Mouse (Mus musculus) midbrain, embryonic 13.5 days (tissue): ENCODE results near the gene Ifitm3. TPM values are rescaled to one million over a fixed set of nuclear protein-coding genes. Genes with fewer than 3 reads are reported as not detected.
"Not testable (repeated sequence)": the region's sequence is repeated elsewhere in the genome, so short reads cannot be mapped to it uniquely, and the experiment has no call there.

Experiments used
- ATAC-seq: fragments of 200-750 bp; cut with Nextera tagmentation; 2 replicates; pipeline ENCODE4 v1.8.0; 2017; ENCODE audit warnings: mild to moderate bottlenecking, moderate TSS enrichment, moderate library complexity
- H3K27ac ChIP-seq: fragments of 300-500 bp; sonication (generic); 2 replicates; pipeline ENCODE4 v1.5.1; 2015; ENCODE audit warnings: inconsistent platforms, mild to moderate bottlenecking, moderate library complexity
- H3K27me3 ChIP-seq: fragments of 300-500 bp; sonication (generic); 2 replicates; pipeline ENCODE4 v1.6.1; 2015; ENCODE audit warnings: mild to moderate bottlenecking, inconsistent platforms
- H3K36me3 ChIP-seq: fragments of 300-500 bp; sonication (generic); 2 replicates; pipeline ENCODE4 v1.6.1; 2015; ENCODE audit warnings: mild to moderate bottlenecking, inconsistent platforms
- H3K4me1 ChIP-seq: fragments of 300-500 bp; sonication (generic); replicated peaks from 2 replicates; pipeline ENCODE4 v1.6.1; 2015; ENCODE audit warnings: inconsistent platforms
- H3K4me2 ChIP-seq: fragments of 300-500 bp; sonication (generic); replicated peaks from 2 replicates; pipeline ENCODE4 v1.6.1; 2015; ENCODE audit warnings: moderate library complexity, mild to moderate bottlenecking, inconsistent platforms
- H3K4me3 ChIP-seq: fragments of 300-500 bp; sonication (generic); replicated peaks from 2 replicates; pipeline ENCODE4 v1.5.1; 2015; ENCODE audit warnings: mild to moderate bottlenecking, inconsistent platforms
- H3K9ac ChIP-seq: fragments of 300-500 bp; sonication (generic); replicated peaks from 2 replicates; pipeline ENCODE4 v1.6.1; 2015; ENCODE audit warnings: mild to moderate bottlenecking, inconsistent platforms
- H3K9me3 ChIP-seq: fragments of 300-500 bp; sonication (generic); 2 replicates; pipeline ENCODE4 v1.6.1; 2016; ENCODE audit warnings: mild to moderate bottlenecking, inconsistent platforms
- WGBS: fragments of 180-500 bp; shearing (Covaris S2); methylation state at CpG from one replicate; pipeline ENCODE4 v1.1.7; 2015; 5-methylcytosine and 5-hydroxymethylcytosine counted together
- polyA plus RNA-seq: library from polyadenylated mRNA; unstranded; fragments of >200 nt; fragmentation: Nextera tagmentation; extraction: Ambion mirVana; gene quantifications from 2 replicates; pipeline ENCODE4 v1.2.1, GENCODE M21; 2015

The Ifitm3 gene
- polyA plus RNA-seq, 1 experiment from 2014 or later: 26.2 TPM

DNA sequence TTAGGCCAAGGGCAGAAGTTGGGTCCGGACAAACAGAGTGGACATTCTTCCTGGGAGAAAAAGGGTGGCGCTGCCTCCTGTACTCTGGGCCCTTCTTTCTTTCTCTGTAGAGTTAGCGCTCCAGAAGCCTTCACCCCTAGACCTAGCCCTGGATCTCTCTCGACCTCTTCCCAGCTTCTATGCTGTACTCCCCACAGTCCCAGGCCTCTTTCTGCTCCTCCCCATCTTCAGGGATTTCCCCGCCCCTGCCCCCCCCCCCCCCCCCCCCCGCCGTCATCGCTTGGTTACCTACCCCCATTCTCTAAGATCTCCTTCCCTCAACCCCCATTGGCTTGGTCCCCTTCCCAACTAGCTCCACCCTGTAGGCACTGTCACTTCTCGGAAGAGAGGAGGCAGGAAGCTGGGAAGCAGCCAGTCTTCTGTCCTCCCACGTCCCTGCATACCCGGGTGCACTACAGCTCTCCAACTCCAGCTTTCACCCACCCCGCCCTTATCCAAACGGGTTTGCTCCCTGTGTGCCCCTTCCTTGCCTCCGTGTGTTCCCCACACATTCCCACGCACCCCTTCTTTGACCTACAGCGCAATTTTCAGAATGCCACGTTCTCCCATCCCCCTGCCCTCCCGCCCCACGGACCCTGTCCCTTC, 37.1 kb upstream of the Ifitm3 start:
- Histone ChIP-seq H3K4me2 (peak overlapping the region; percentile 75), H3K36me3 (no peaks in the 10 kb centered on the region), H3K9me3 (no peaks in the 10 kb centered on the region), H3K9ac (peak overlapping the region; percentile 60), H3K27ac (peak overlapping the region; percentile 58), H3K27me3 (0 out of 2 replicates have a peak, but pooled peaks cover 4% of the 10 kb centered on the region), H3K4me1 (peaks cover 14% of the 10 kb centered on the region), H3K4me3 (peak overlapping the region; percentile 41)
- peak; percentile 85 for ATAC-seq
- 10% methylated on average over 14 of the region's 19 CpGs for WGBS

DNA sequence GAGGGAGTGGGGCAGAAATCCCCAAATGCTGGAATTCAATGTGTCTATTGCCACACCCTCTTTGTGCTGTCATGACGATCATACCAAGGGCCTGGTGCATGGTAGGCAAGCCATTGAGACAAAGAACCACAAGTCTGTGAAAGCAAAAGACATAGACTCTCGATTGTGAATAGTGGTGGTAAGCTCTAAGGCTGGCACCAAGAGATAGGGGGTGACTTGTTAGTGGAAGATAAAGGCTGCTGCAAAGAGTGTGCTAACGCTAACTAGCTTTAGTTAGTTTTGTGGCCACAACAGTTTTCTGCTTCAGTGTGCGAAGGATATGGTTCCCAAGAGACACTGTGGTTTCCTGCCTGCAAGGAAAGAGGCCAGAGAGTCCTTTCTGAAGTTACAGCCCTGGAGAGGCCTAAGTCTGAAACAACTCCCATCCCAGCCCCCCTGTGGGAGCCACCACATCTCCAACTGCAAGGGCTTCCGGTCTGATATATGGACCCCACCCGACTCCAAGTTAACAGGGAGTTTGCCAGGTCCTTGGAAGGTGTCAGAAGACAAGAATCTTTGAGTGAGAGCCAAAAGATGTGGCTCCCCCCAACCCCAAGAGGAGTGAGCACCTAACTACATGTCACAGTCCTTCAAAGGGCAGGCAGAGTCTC, 36.5 kb upstream of the Ifitm3 start:
- 69% methylated on average over 6 of the region's 6 CpGs for WGBS
- Histone ChIP-seq H3K9me3 (no peaks in the 10 kb centered on the region), H3K9ac (no peak overlapping the region), H3K36me3 (no peaks in the 10 kb centered on the region), H3K27ac (no peak overlapping the region), H3K4me2 (peak overlapping the region; percentile 75), H3K4me3 (no peak overlapping the region), H3K27me3 (0 out of 2 replicates have a peak, but pooled peaks cover 4% of the 10 kb centered on the region), H3K4me1 (peaks cover 14% of the 10 kb centered on the region)
- ATAC-seq: no peak

DNA sequence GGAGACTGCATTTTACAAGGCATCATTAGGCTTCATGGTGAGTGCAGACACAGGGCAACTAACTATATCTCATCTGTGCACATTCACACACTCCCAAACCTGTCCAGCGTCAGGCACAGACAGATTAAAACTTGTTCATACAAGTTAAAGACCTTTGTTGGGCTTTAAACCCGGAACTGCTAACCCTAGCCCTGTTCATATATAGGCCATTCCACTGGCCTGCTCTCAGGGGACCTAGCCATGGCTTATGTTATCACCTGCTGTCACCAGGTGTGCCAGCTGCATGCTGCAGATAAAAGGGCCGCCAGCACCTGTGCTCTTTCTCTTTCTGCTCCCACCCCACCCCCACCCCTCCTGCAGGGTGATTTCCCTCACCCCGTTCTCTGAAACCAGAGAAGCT, 32.0 kb upstream of the Ifitm3 start:
- Histone ChIP-seq H3K4me1 (peaks cover 6% of the 10 kb centered on the region), H3K36me3 (no peaks in the 10 kb centered on the region), H3K4me2 (no peak overlapping the region), H3K9ac (no peak overlapping the region), H3K27ac (no peak overlapping the region), H3K27me3 (0 out of 2 replicates have a peak, but pooled peaks cover 4% of the 10 kb centered on the region), H3K4me3 (no peak overlapping the region), H3K9me3 (no peaks in the 10 kb centered on the region)
- ATAC-seq: no peak
- WGBS: 54% methylated on average over 4 of the region's 4 CpGs

DNA sequence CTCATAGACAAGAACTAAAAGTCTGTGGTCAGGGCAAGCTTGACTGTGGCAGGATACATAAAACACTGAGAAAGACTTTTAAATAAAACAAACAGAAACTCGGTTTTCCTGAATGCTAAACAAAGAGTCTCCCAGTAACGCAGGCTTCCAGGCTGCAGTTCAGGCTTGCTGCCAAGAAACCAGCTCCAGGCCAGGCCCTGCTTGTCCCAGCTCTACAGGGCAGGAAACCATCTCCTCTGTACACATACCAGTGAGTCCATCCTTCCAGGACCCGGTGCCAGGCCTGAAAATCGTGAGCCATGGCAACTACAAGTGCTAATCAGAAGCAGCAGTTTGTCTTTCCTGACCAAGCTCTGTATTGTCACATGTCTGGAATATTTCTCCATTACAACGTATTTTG, 31.1 kb upstream of the Ifitm3 start:
- ATAC-seq: peak; percentile 77
- Histone ChIP-seq H3K27ac (no peak overlapping the region), H3K9me3 (no peaks in the 10 kb centered on the region), H3K9ac (no peak overlapping the region), H3K4me1 (no peaks in the 10 kb centered on the region), H3K27me3 (no peaks in the 10 kb centered on the region), H3K4me2 (no peak overlapping the region), H3K36me3 (no peaks in the 10 kb centered on the region), H3K4me3 (no peak overlapping the region)
- 28% methylated on average over 5 of the region's 5 CpGs for WGBS

DNA sequence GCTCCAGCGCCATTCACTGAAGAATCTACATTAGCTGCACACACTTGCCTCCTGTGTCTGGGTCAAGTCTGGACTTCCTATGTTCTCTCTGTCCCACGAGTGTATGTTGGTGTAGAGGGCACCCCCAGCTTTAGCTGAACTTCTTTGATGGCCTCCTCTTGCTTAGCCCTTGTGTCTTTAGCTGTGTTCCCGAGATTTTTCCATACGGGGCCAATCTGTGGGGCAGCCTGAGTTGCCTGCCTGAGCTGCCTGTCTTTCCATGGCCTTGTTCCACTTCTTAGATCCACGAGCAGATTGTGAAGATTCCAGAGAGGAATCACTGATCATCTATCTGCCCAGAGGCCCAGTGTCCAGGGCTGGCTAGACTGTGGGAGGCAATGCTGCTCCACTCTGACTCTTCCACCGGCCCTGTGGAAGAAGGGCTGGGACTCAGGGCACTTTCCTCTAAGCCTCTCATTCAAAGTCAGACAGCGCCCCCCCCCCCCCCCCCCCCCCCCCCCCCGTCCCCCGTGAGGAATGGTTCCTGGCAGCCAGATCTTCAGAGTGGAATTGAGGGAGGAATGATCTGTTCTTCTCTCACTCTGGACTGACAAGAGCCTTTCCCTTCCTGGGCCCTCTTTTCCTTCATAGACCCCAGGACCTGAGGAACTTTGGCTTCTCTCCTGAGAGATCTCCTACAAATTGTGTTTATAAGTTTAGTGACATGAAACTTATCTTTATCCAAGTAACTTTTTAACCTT, 30.5 kb upstream of the Ifitm3 start:
- 44% methylated on average over 7 of the region's 9 CpGs for WGBS
- Histone ChIP-seq H3K36me3 (no peaks in the 10 kb centered on the region), H3K27ac (peak overlapping the region; percentile 19; the same call in 1 of the 2 replicates)

DNA sequence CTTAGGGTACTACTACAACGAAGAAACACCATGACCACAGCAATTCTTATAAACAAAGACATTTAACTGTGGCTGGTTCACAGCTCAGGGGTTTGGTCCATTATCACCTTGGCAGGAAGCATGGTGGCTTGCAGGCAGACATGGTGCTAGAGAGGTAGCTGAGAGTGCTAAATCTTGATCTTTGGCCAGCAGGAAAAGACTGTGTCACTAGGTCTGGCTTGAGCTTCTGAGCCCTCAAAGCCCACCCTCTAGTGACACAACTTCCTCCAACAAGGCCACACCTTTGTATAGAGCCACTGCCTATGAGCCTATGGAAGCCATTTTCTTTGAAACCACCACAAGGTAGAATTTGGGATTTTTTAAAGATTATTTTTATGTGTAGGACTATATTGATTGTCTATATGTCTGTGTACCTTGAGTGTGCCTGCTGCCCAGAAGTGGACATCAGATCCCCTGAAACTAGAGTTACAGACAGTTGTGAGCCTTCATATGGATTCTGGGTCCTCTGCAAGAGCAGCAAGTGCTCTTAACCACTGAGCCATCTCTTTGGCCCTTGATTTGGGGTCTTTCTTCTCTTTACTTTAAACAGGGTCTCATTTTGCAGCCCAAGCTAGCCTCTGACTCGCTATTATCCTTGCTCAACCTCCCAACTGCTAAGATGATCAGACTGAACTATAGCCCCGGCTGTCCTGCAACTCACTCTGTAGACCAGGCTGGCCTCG, 29.0 kb upstream of the Ifitm3 start:
- WGBS: 92% methylated on average over 4 of the region's 4 CpGs
- no peak overlapping the region for H3K9ac ChIP-seq
- H3K27ac ChIP-seq: no peak overlapping the region
- no peaks in the 10 kb centered on the region for H3K9me3 ChIP-seq
- no peaks in the 10 kb centered on the region for H3K27me3 ChIP-seq
- no peak overlapping the region for H3K4me2 ChIP-seq
- H3K4me3 ChIP-seq: no peak overlapping the region
- no peaks in the 10 kb centered on the region for H3K36me3 ChIP-seq
- H3K4me1 ChIP-seq: no peaks in the 10 kb centered on the region
- no peak for ATAC-seq

More for the DNA sequence above, 30.5 kb upstream of the Ifitm3 start:
- no peaks in the 10 kb centered on the region for H3K27me3 ChIP-seq
- H3K4me1 ChIP-seq: no peaks in the 10 kb centered on the region
- H3K4me3 ChIP-seq: no peak overlapping the region
- H3K4me2 ChIP-seq: no peak overlapping the region
- H3K9me3 ChIP-seq: no peaks in the 10 kb centered on the region
- H3K9ac ChIP-seq: no peak overlapping the region
- peak; percentile 30; the same call in 1 of the 2 replicates for ATAC-seq

DNA sequence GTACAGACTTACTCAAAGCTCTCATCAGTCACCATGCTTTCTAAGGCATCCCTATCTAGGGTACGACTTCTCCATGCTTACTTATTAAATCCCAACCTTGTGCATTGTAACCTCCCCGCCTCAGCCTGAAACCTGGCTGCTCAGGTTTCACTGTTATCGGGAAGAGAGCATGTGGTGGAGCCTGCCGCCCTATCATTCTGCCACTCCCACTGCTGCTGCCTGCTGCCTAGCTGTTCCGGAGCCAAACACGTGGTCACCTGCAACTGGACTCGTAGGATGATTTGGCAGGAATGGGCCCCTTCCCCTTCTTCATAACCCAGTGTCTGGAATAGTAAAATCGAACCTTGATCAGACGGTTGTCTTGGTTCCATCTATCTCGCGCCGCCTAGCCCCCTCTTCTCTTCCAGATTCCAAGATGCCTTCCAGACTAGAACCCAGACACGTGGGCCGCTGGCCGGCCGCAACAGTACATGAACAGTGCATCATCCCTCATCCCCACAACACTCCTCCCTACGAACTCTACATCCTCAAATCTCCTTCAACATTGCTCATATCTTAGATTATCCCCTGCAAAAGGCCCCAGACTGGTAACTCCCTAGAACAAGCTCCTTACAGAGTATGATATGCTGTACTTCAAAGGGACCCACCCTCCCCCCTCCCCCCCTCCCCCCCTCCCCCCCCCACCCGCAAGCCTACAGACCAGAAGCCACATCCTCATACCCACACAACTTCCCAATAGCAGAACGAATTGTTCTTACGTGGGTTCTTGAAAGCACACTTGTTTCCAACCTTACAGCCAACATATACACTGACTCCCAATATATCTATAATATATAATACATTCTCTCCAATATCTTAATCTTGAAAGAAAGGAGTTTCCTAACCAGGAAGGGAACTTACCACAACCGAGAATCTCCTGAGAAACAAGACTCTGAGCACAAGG, 27.8 kb upstream of the Ifitm3 start:
- H3K9me3 ChIP-seq: no peaks in the 10 kb centered on the region
- no peak overlapping the region for H3K27ac ChIP-seq
- no peak overlapping the region for H3K4me2 ChIP-seq
- H3K4me3 ChIP-seq: no peak overlapping the region
- H3K9ac ChIP-seq: no peak overlapping the region
- no peaks in the 10 kb centered on the region for H3K27me3 ChIP-seq
- no peaks in the 10 kb centered on the region for H3K36me3 ChIP-seq
- no peak for ATAC-seq
- H3K4me1 ChIP-seq: no peaks in the 10 kb centered on the region
- 84% methylated on average over 20 of the region's 21 CpGs for WGBS

DNA sequence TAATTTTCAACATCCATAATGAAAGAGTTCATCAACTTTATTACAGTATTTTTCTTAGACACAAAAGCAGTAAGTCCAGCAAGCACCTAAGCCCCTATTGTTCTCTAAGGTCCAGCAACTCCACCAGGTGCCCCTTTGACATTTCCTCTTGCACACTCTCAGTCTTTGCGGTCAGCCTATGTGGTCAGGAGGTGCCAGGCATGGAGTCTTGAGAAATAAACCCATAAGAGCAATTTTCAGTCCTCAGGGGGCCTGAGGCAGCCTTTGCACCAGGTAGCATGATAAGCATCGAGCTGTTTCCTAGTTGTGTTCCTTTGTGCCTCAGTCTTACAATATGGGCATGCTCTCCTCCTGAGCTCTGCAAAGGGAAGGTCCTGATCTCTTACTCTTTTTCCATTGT, 26.1 kb upstream of the Ifitm3 start:
- not testable (repeated sequence) for H3K4me1 ChIP-seq, H3K4me2 ChIP-seq, H3K4me3 ChIP-seq, H3K27me3 ChIP-seq, H3K9me3 ChIP-seq, H3K9ac ChIP-seq, H3K36me3 ChIP-seq, H3K27ac ChIP-seq, ATAC-seq
- 83% methylated on average over 1 of the region's 2 CpGs for WGBS

DNA sequence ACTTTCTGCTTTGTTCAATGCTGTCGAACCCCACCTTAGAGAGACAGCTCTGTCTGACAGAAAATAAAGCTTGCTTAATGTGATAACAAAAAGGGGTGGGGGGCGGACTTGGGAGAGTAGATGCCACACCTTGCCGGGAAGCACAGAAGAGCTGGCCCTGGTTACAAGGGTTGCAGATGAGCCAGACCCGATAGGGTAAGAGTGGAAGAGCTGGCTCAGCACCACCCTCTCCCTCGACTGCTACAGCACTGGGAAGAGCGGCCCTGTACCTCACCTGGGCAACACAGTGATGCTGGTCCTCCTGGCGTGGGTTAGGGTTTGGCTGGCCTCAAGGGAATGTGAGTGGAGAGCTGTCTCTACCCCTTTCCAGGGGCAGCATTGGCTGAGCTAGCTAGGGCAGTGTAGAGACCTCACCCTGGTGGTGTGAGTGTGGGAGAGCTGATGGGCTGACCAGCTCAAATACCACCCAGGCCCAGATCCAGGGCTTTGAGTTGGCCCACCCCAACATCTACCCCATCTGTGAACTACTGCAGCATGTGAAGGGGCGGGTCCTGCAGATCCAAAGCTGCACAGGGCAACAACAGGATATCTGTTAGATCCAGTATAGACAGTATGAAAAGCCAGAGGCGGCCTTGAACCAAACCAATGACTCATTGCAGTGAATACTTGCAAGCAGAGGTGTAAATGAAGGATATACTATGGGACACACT, 22.0 kb upstream of the Ifitm3 start:
- no peak for ATAC-seq
- Histone ChIP-seq H3K27ac (no peak overlapping the region), H3K9ac (no peak overlapping the region), H3K4me1 (0 out of 2 replicates have a peak, but pooled peaks cover 3% of the 10 kb centered on the region), H3K4me3 (no peak overlapping the region), H3K36me3 (no peaks in the 10 kb centered on the region), H3K9me3 (no peaks in the 10 kb centered on the region), H3K27me3 (no peaks in the 10 kb centered on the region), H3K4me2 (no peak overlapping the region)
- 85% methylated on average over 9 of the region's 9 CpGs for WGBS

DNA sequence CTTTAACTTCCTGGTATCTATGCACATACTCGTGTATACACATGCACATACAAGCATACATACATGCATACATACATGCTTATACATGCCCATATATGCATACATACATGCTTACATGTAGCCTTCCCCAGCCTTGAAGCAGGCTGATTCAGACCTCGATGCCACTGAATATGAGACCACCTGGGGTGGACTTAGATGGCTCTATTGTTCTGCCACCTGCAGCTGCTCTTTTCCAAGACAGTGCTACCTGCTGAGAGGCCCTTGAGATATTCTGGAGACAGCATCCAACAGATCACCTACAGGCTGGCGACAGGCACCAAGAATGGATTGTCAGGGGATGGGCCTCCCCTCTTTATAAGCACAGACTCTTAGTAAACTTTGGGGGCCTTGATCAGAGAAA, 19.8 kb upstream of the Ifitm3 start:
- H3K27ac ChIP-seq: no peak overlapping the region
- 43% methylated on average over 3 of the region's 3 CpGs for WGBS
- H3K9me3 ChIP-seq: no peaks in the 10 kb centered on the region
- no peak overlapping the region for H3K4me2 ChIP-seq
- no peaks in the 10 kb centered on the region for H3K36me3 ChIP-seq
- no peak overlapping the region for H3K9ac ChIP-seq
- no peak for ATAC-seq
- H3K4me3 ChIP-seq: no peak overlapping the region
- H3K27me3 ChIP-seq: no peaks in the 10 kb centered on the region
- H3K4me1 ChIP-seq: peaks cover 16% of the 10 kb centered on the region

DNA sequence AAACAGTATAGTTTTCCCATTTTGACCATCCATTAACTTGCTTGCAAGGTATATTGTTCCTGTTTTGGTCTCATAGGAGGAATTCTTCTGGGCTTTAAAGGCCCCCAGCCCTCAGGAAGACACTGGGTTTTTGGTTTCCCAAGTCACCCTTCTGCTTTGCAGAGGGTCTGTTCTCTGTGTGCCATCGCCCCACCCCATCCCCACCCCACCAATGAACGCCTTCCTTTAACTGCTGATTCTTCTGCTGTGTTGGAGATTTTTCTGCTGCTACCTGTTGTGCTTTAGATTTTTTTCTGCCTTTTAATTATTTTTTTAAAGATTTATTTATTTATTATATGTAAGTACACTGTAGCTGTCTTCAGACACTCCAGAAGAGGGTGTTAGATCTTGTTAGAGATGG, 18.3 kb upstream of the Ifitm3 start, which contains the start of gene Gm17387:
Gene Gm17387, plus strand, starts transcription at position 301 of the 400 bp plus-strand sequence.
- Histone ChIP-seq H3K9ac (no peak within 1 kb of the TSS), H3K4me2 (no peak within 1 kb of the TSS), H3K9me3 (no peaks in the 10 kb centered on the region), H3K27me3 (no peaks in the 10 kb centered on the region), H3K27ac (no peak within 1 kb of the TSS), H3K36me3 (no peaks in the 10 kb centered on the region), H3K4me1 (peaks cover 22% of the 10 kb centered on the region), H3K4me3 (no peak within 1 kb of the TSS)
- 91% methylated on average over 2 of the region's 2 CpGs for WGBS
- ATAC-seq: no peak
